Comparison of ENCODE assay signal across 8 mouse cellular contexts in genomic region chr13:43479024-43479705, GRCm38 (mm10). TPM values are rescaled to one million over a fixed set of nuclear protein-coding genes. Genes with fewer than 3 reads are reported as not detected.
A peak's percentile ranks its signal among the peaks of the same experiment; 100 is the strongest.
DNase-seq lines count a peak whose midpoint lies in the region; ATAC-seq and TF ChIP-seq lines count a peak whose summit lies in the region.

No protein-coding gene starts in this region.

- TF ChIP-seq POLR2A in cerebellum, adult 2 months (IDR thresholded peaks at IDR 0.05; ENCODE audit: borderline replicate concordance, insufficient read depth, low read length): no peak
- no peak for TF ChIP-seq POLR2A in testis, adult 2 months (IDR thresholded peaks at IDR 0.05; ENCODE audit: control insufficient read depth, low read depth, low read length)

- H3K4me2 ChIP-seq in limb, embryonic 13.5 days (replicated peaks): peak overlapping the region; percentile 81
- peak overlapping the region; percentile 74 for H3K4me2 ChIP-seq in stomach, postnatal 0 days (replicated peaks; ENCODE audit: low read depth)

- H3K4me3 ChIP-seq in cerebellum, adult 2 months (replicated peaks; ENCODE audit: insufficient read depth, low read depth, low read length): peak overlapping the region; percentile 87
- H3K4me3 ChIP-seq in testis, adult 2 months (ENCODE audit: control insufficient read depth, low read depth, low read length): peak overlapping the region; percentile 46; the same call in 1 of the 2 replicates
- H3K4me3 ChIP-seq in limb, embryonic 13.5 days: peak overlapping the region; percentile 96
- peak overlapping the region; percentile 92 for H3K4me3 ChIP-seq in stomach, postnatal 0 days (ENCODE audit: low read depth, low read length)

- peaks cover 4% of the 10 kb centered on the region; the same call in 1 of the 2 replicates for H3K4me1 ChIP-seq in cerebellum, adult 2 months (ENCODE audit: control insufficient read depth, insufficient read depth, low read length)
- peaks cover 5% of the 10 kb centered on the region for H3K4me1 ChIP-seq in testis, adult 2 months (ENCODE audit: control insufficient read depth, insufficient read depth, low read length)
- peaks cover 24% of the 10 kb centered on the region for H3K4me1 ChIP-seq in limb, embryonic 13.5 days
- H3K4me1 ChIP-seq in stomach, postnatal 0 days (replicated peaks; ENCODE audit: control insufficient read depth, insufficient read depth): no peaks in the 10 kb centered on the region

- no peaks in the 10 kb centered on the region for H3K9me3 ChIP-seq in limb, embryonic 13.5 days
- no peaks in the 10 kb centered on the region for H3K9me3 ChIP-seq in stomach, postnatal 0 days (ENCODE audit: control insufficient read depth, low read length)

- DNase-seq in cerebellum, adult 2 months: no peak
- no peak for DNase-seq in testis, postnatal 10 days (ENCODE audit: low spot score)
- DNase-seq in stomach, postnatal 0 days (ENCODE audit: low spot score): no peak
- DNase-seq in cerebellum, postnatal 10 days: no peak
- DNase-seq in ovary, postnatal 14 days (ENCODE audit: low spot score): no peak

- no peaks in the 10 kb centered on the region; the same call in 1 of the 2 replicates for H3K36me3 ChIP-seq in testis, adult 2 months (ENCODE audit: control insufficient read depth, insufficient read depth, low read length)
- H3K36me3 ChIP-seq in limb, embryonic 13.5 days: no peaks in the 10 kb centered on the region
- H3K36me3 ChIP-seq in stomach, postnatal 0 days (ENCODE audit: control insufficient read depth, insufficient read depth, low read length): no peaks in the 10 kb centered on the region

- no peak for TF ChIP-seq EP300 in stomach, postnatal 0 days (optimal IDR thresholded peaks at IDR 0.05)

- 2% methylated on average over 6 of the region's 6 CpGs for WGBS in cerebellum, adult 2 months
- WGBS in limb, embryonic 13.5 days: 15% methylated on average over 6 of the region's 6 CpGs
- WGBS in stomach, postnatal 0 days: 2% methylated on average over 6 of the region's 6 CpGs

- no peak for ATAC-seq in cerebellum, adult (ENCODE audit: insufficient number of reproducible peaks, low FRiP score, low TSS enrichment)
- ATAC-seq in limb, embryonic 13.5 days (ENCODE audit: low FRiP score, low read depth): no peak
- ATAC-seq in stomach, postnatal 0 days (ENCODE audit: low FRiP score, low TSS enrichment): no peak

- H3K9ac ChIP-seq in limb, embryonic 13.5 days: peak overlapping the region; percentile 99
- peak overlapping the region; percentile 99 for H3K9ac ChIP-seq in stomach, postnatal 0 days (ENCODE audit: low read length)

- H3K27me3 ChIP-seq in cerebellum, adult 2 months (ENCODE audit: control insufficient read depth, insufficient read depth, low read length): no peaks in the 10 kb centered on the region
- H3K27me3 ChIP-seq in testis, adult 2 months (ENCODE audit: control insufficient read depth, insufficient read depth, low read length): no peaks in the 10 kb centered on the region
- H3K27me3 ChIP-seq in limb, embryonic 13.5 days: no peaks in the 10 kb centered on the region
- no peaks in the 10 kb centered on the region for H3K27me3 ChIP-seq in stomach, postnatal 0 days (ENCODE audit: control insufficient read depth, insufficient read depth, low read length)

- no peak overlapping the region; the same call in 1 of the 2 replicates for H3K27ac ChIP-seq in cerebellum, adult 2 months (ENCODE audit: insufficient read depth, low read length)
- peak overlapping the region; percentile 39; the same call in 1 of the 2 replicates for H3K27ac ChIP-seq in testis, adult 2 months (ENCODE audit: control insufficient read depth, insufficient read depth, low read depth, low read length)
- H3K27ac ChIP-seq in limb, embryonic 13.5 days: no peak overlapping the region
- peak overlapping the region; percentile 36; the same call in 1 of the 2 replicates for H3K27ac ChIP-seq in stomach, postnatal 0 days (replicated peaks)

- TF ChIP-seq CTCF in cerebellum, adult 2 months (IDR thresholded peaks at IDR 0.05; ENCODE audit: borderline replicate concordance, insufficient read depth, low read depth, low read length): no peak
- TF ChIP-seq CTCF in testis, adult 2 months (IDR thresholded peaks at IDR 0.05; ENCODE audit: control insufficient read depth, insufficient read depth, insufficient replicate concordance, low read depth, low read length): no peak
- no peak for TF ChIP-seq CTCF in stomach, postnatal 0 days (IDR thresholded peaks at IDR 0.05; ENCODE audit: low read depth)

RNA-seq across cellular contexts. Expression of gene Ranbp9, which starts 1.9 kb away (rescaled TPM):
- polyA plus RNA-seq in cerebellum, adult 2 months (2012; rRNA removed): 59.9 and 61.6 TPM in 2 replicates
- polyA plus RNA-seq in testis, adult 2 months (2012; rRNA removed): 141 and 164 TPM in 2 replicates
- 8.8 and 10.3 TPM in 2 replicates for polyA plus RNA-seq in limb, embryonic 13.5 days (2015; fragmentation: Nextera tagmentation; extraction: Ambion mirVana)
- polyA plus RNA-seq in stomach, postnatal 0 days (2015; fragmentation: Nextera tagmentation; extraction: Ambion mirVana): 7.1 and 7.9 TPM in 2 replicates

Comparison
In these comparisons a context has a peak if more than half of its experiments do, and no peak if none do; other contexts are left out.
1. H3K27ac ChIP-seq: peak in testis, adult 2 months (single experiment) and stomach, postnatal 0 days (single experiment); none in cerebellum, adult 2 months (single experiment) and limb, embryonic 13.5 days (single experiment).
2. H3K4me3 ChIP-seq: peak in every context shown above with its lines; median percentile 96 in limb, embryonic 13.5 days; 92 in stomach, postnatal 0 days; 87 in cerebellum, adult 2 months; 46 in testis, adult 2 months.